Mouse (Mus musculus) cerebellum, postnatal 10 days (tissue): ENCODE measurements at regions not wholly inside any gene's neighbourhood (a gene's known extent, or its start where the extent isn't known, plus 50 kb on each side); places are given as distances from the start of the nearest gene placed in this dataset.

Experiments
- DNase-seq, 2 experiments: peaks; one replicate each; pipeline ENCODE4 v3.0.0; 2021; ENCODE audit warnings: mixed read lengths in 2 of 2

- DNase-seq, result no peak
Observed at GRCm38 (mm10) chr12:52402711-52403110, 101.1 kb upstream of the Arhgap5 start.

GRCm38 (mm10) chr12:52406386-52406785 is 97.4 kb upstream of the Arhgap5 start:
- no peak for DNase-seq

- DNase-seq, result no peak
Observed at GRCm38 (mm10) chr12:52408307-52408895, 95.4 kb upstream of the Arhgap5 start.

- DNase-seq, result no peak
Observed at GRCm38 (mm10) chr12:52409221-52409620, 94.6 kb upstream of the Arhgap5 start.

GRCm38 (mm10) chr12:52412172-52412571 is 91.6 kb upstream of the Arhgap5 start:
- DNase-seq, result no peak

- DNase-seq, result no peak
Observed at GRCm38 (mm10) chr12:52413046-52413473, 90.7 kb upstream of the Arhgap5 start.

- no peak for DNase-seq
Observed at GRCm38 (mm10) chr12:52422729-52423128, 81.0 kb upstream of the Arhgap5 start.

- no peak for DNase-seq
Observed at GRCm38 (mm10) chr12:52424336-52425034, 79.3 kb upstream of the Arhgap5 start.

- DNase-seq, result no peak
Observed at GRCm38 (mm10) chr12:52429935-52430334, 73.8 kb upstream of the Arhgap5 start.

GRCm38 (mm10) chr12:52431933-52432332 is 71.8 kb upstream of the Arhgap5 start:
- no peak for DNase-seq

GRCm38 (mm10) chr12:52434021-52434420 is 69.8 kb upstream of the Arhgap5 start:
- no peak for DNase-seq

GRCm38 (mm10) chr12:52435321-52435720 is 68.5 kb upstream of the Arhgap5 start:
- no peak for DNase-seq

GRCm38 (mm10) chr12:52435795-52436211 is 68.0 kb upstream of the Arhgap5 start:
- no peak for DNase-seq

- no peak for DNase-seq
Observed at GRCm38 (mm10) chr12:52436941-52437340, 66.8 kb upstream of the Arhgap5 start.

- no peak for DNase-seq
Observed at GRCm38 (mm10) chr12:52439241-52439640, 64.5 kb upstream of the Arhgap5 start.

- DNase-seq, result no peak
Observed at GRCm38 (mm10) chr12:52440868-52441365, 62.9 kb upstream of the Arhgap5 start.

- DNase-seq, result no peak
Observed at GRCm38 (mm10) chr12:52442337-52442736, 61.4 kb upstream of the Arhgap5 start.

GRCm38 (mm10) chr12:52445731-52446130 is 58.0 kb upstream of the Arhgap5 start:
- no peak for DNase-seq

- no peak for DNase-seq
Observed at GRCm38 (mm10) chr12:52446501-52446900, 57.3 kb upstream of the Arhgap5 start.

- no peak for DNase-seq
Observed at GRCm38 (mm10) chr12:52447482-52447881, 56.3 kb upstream of the Arhgap5 start.

GRCm38 (mm10) chr12:52448218-52448617 is 55.6 kb upstream of the Arhgap5 start:
- DNase-seq, result peak; percentile 52 to 58

- DNase-seq, result no peak
Observed at GRCm38 (mm10) chr12:52453890-52454289, 49.9 kb upstream of the Arhgap5 start.
